ENCODE assay signal across 26 mouse cellular contexts in the genomic region with DNA sequence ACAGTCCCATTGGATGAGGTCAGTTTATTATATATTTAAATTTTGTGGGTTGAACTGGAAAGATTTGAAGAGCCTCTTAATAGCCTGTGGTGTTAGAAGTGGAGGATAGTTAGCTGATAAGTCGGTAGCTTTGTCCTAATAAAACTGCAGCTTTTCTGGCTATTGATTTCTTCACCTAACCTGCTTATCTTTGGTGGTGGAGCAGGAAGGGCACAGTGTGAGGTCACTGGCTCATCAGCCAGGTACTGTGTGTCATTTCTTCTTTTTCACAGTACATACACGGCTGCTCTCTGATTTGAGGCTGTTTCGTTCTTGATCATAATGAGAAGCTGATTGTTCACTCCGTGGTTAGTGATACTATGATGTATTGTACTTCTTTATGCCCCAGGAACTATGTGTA.
"Had no signal": no experiment of that assay in that cellular context is flagged by ENCODE, and none has a peak within 500 bp of the region (broad histone marks: within the 10 kb centered on the region; RNA-seq: fewer than 3 reads in every experiment).

No protein-coding gene starts in this region.

- ATAC-seq: hindbrain, embryonic 16.5 days; inflammation-experienced regulatory T-cells, adult 6 months; intestine, embryonic 15.5 days; intestine, postnatal 0 days had no signal

- H3K4me2 ChIP-seq: heart, embryonic 12.5 days; hindbrain, embryonic 12.5 days; hindbrain, embryonic 14.5 days; intestine, embryonic 15.5 days; limb, embryonic 12.5 days; liver, embryonic 13.5 days; liver, embryonic 15.5 days had no signal

- H3K27ac ChIP-seq: gastrocnemius, adult 2 months; heart, embryonic 10.5 days; hindbrain, embryonic 10.5 days; hindbrain, embryonic 12.5 days; hindbrain, embryonic 14.5 days; intestine, embryonic 15.5 days; left cerebral cortex, adult 2 months; limb, embryonic 10.5 days; limb, embryonic 12.5 days; liver, embryonic 13.5 days; liver, embryonic 15.5 days had no signal

- H3K9ac ChIP-seq: heart, embryonic 12.5 days; hindbrain, embryonic 12.5 days; hindbrain, embryonic 14.5 days; intestine, embryonic 15.5 days; limb, embryonic 12.5 days; liver, embryonic 13.5 days; liver, embryonic 15.5 days had no signal

- H3K36me3 ChIP-seq: heart, embryonic 10.5 days; heart, embryonic 12.5 days; hindbrain, embryonic 10.5 days; hindbrain, embryonic 12.5 days; intestine, embryonic 15.5 days; limb, embryonic 10.5 days; limb, embryonic 12.5 days; liver, embryonic 13.5 days; liver, embryonic 15.5 days had no signal

- DNase-seq: gastrocnemius, adult 2 months; gastrocnemius, postnatal 10 days; gastrocnemius, postnatal 25 days; heart, adult 18-20 months; heart, postnatal 10 days; heart, postnatal 4 days; kidney, adult 18-20 months; kidney, adult 8-10 months; kidney, postnatal 10 days; kidney, postnatal 25 days; kidney, postnatal 4 days; layer of hippocampus, adult 9-11 months; liver, embryonic 13.5 days had no signal

- H3K4me3 ChIP-seq: gastrocnemius, adult 2 months; heart, embryonic 10.5 days; heart, embryonic 12.5 days; hindbrain, embryonic 10.5 days; hindbrain, embryonic 12.5 days; intestine, embryonic 15.5 days; left cerebral cortex, adult 2 months; limb, embryonic 10.5 days; limb, embryonic 12.5 days; liver, embryonic 13.5 days; liver, embryonic 15.5 days had no signal

- H3K27me3 ChIP-seq: heart, embryonic 12.5 days; hindbrain, embryonic 12.5 days; intestine, embryonic 15.5 days; limb, embryonic 12.5 days; liver, embryonic 13.5 days; liver, embryonic 15.5 days had no signal

- H3K4me1 ChIP-seq: hindbrain, embryonic 10.5 days; hindbrain, embryonic 12.5 days; intestine, embryonic 15.5 days; limb, embryonic 10.5 days had no signal

- H3K9me3 ChIP-seq: heart, embryonic 10.5 days; heart, embryonic 12.5 days; hindbrain, embryonic 10.5 days; hindbrain, embryonic 12.5 days; intestine, embryonic 15.5 days; limb, embryonic 10.5 days; limb, embryonic 12.5 days; liver, embryonic 13.5 days; liver, embryonic 15.5 days had no signal
